Mouse (Mus musculus): Measurements from ENCODE around the gene Rnf19b. TPM values are rescaled to one million over a fixed set of nuclear protein-coding genes. Genes with fewer than 3 reads are reported as not detected.

The Rnf19b gene
- total and polyA plus RNA-seq, 3 experiments, result 75.3 to 104 (median 98.3) TPM

GRCm38 (mm10) chr4:129116703-129117102, 58.6 kb downstream of the Rnf19b start:
- in situ Hi-C loops (cut with MboI; ENCODE audit: low pct_ligation_motif_present, low pct_unique_long_range_greater_than_20kb, low sequenced_read_pairs) (no loop called here), dilution Hi-C loops (cut with MboI; ENCODE audit: extremely low pct_ligation_motif_present, extremely low pct_unique_long_range_greater_than_20kb, low sequenced_read_pairs) (no loop called here)
- no peaks in the 10 kb centered on the region for H3K36me3 ChIP-seq (replicated peaks in 1 of 2; ENCODE audit: control insufficient read depth in 1 of 2, insufficient read depth in 1 of 2, low read length in 1 of 2)
- TF ChIP-seq RAD21 (IDR thresholded peaks at IDR 0.05; ENCODE audit: low read depth, low read length) (no peak), MEF2A (IDR thresholded peaks at IDR 0.05; ENCODE audit: borderline replicate concordance, low read depth, low read length) (no peak), CHD1 (IDR thresholded peaks at IDR 0.05; ENCODE audit: low read depth, low read length) (no peak), EP300 (IDR thresholded peaks at IDR 0.05; ENCODE audit: low read length) (no peak), MAZ (IDR thresholded peaks at IDR 0.05; ENCODE audit: low read depth, low read length) (no peak)
- no peaks in the 10 kb centered on the region for H3K79me2 ChIP-seq (replicated peaks; ENCODE audit: control insufficient read depth, extremely low read depth, insufficient read depth, poor library complexity, severe bottlenecking)
- no peak overlapping the region for H3K4me3 ChIP-seq (replicated peaks in 1 of 3; ENCODE audit: low read depth in 2 of 3, low read length in 2 of 3, poor library complexity in 1 of 3)
- H3K4me2 ChIP-seq (ENCODE audit: insufficient read depth, low read depth, poor library complexity, severe bottlenecking), result no peak overlapping the region
- H3K27me3 ChIP-seq (replicated peaks), result peaks cover 79% of the 10 kb centered on the region
- DNase-seq (ENCODE audit: extremely low read depth), result no peak
- H3K4me1 ChIP-seq (ENCODE audit: control insufficient read depth in 1 of 2, insufficient read depth in 2 of 2), result peaks cover 10 to 16% of the 10 kb centered on the region in 2 experiments
- no peak overlapping the region for H3K27ac ChIP-seq (ENCODE audit: insufficient read depth, low read depth)
- no peak overlapping the region for H3K9ac ChIP-seq (ENCODE audit: insufficient read depth, low read depth)
- peaks cover 10% of the 10 kb centered on the region for H3K9me3 ChIP-seq (replicated peaks; ENCODE audit: low read length)

- peaks cover 88% of the 10 kb centered on the region for H3K27me3 ChIP-seq (replicated peaks)
- no peak overlapping the region for H3K9ac ChIP-seq (ENCODE audit: insufficient read depth, low read depth)
- no peaks in the 10 kb centered on the region for H3K79me2 ChIP-seq (replicated peaks; ENCODE audit: control insufficient read depth, extremely low read depth, insufficient read depth, poor library complexity, severe bottlenecking)
- peak overlapping the region in 1 of 3 experiments; percentile 27 for H3K4me3 ChIP-seq (replicated peaks in 1 of 3; ENCODE audit: low read depth in 2 of 3, low read length in 2 of 3, poor library complexity in 1 of 3)
- H3K27ac ChIP-seq (ENCODE audit: insufficient read depth, low read depth), result no peak overlapping the region
- in situ Hi-C loops (cut with MboI; ENCODE audit: low pct_ligation_motif_present, low pct_unique_long_range_greater_than_20kb, low sequenced_read_pairs) (no loop called here), dilution Hi-C loops (cut with MboI; ENCODE audit: extremely low pct_ligation_motif_present, extremely low pct_unique_long_range_greater_than_20kb, low sequenced_read_pairs) (no loop called here)
- peaks cover 7% of the 10 kb centered on the region for H3K9me3 ChIP-seq (replicated peaks; ENCODE audit: low read length)
- TF ChIP-seq ZNF384 (IDR thresholded peaks at IDR 0.05; ENCODE audit: low read depth, low read length) (peak; percentile 93), CHD2 (IDR thresholded peaks at IDR 0.05; ENCODE audit: low read length) (0 out of 2 replicates have a peak, but pooled peaks have one; percentile 41), GABPA (IDR thresholded peaks at IDR 0.05; ENCODE audit: insufficient replicate concordance, low read depth, low read length) (no peak)
- DNase-seq (ENCODE audit: extremely low read depth), result no peak
- H3K4me2 ChIP-seq (ENCODE audit: insufficient read depth, low read depth, poor library complexity, severe bottlenecking), result peak overlapping the region; percentile 54; the same call in 1 of the 2 replicates
- H3K36me3 ChIP-seq (replicated peaks in 1 of 2; ENCODE audit: control insufficient read depth in 1 of 2, insufficient read depth in 1 of 2, low read length in 1 of 2), result no peaks in the 10 kb centered on the region
- peaks cover 10 to 16% of the 10 kb centered on the region in 2 experiments for H3K4me1 ChIP-seq (ENCODE audit: control insufficient read depth in 1 of 2, insufficient read depth in 2 of 2)
Measured at GRCm38 (mm10) chr4:129117720-129118510, 59.8 kb downstream of the Rnf19b start.

GRCm38 (mm10) chr4:129119708-129120107, 61.6 kb downstream of the Rnf19b start:
- H3K27ac ChIP-seq (ENCODE audit: insufficient read depth, low read depth), result no peak overlapping the region
- no peak overlapping the region for H3K9ac ChIP-seq (ENCODE audit: insufficient read depth, low read depth)
- DNase-seq (ENCODE audit: extremely low read depth), result no peak
- H3K27me3 ChIP-seq (replicated peaks), result peaks cover 91% of the 10 kb centered on the region
- in situ Hi-C loops (cut with MboI; ENCODE audit: low pct_ligation_motif_present, low pct_unique_long_range_greater_than_20kb, low sequenced_read_pairs) (no loop called here), dilution Hi-C loops (cut with MboI; ENCODE audit: extremely low pct_ligation_motif_present, extremely low pct_unique_long_range_greater_than_20kb, low sequenced_read_pairs) (no loop called here)
- no peaks in the 10 kb centered on the region for H3K9me3 ChIP-seq (replicated peaks; ENCODE audit: low read length)
- no peak for TF ChIP-seq BHLHE40 (IDR thresholded peaks at IDR 0.05; ENCODE audit: low read depth, low read length)
- TF ChIP-seq SIN3A (IDR thresholded peaks at IDR 0.05; ENCODE audit: low read length), result no peak
- no peak for TF ChIP-seq ETS1 (conservative IDR thresholded peaks at IDR 0.05; ENCODE audit: low read depth, low read length)
- no peak for TF ChIP-seq PAX5 (IDR thresholded peaks at IDR 0.05; ENCODE audit: low read length)
- no peak for TF ChIP-seq RAD21 (IDR thresholded peaks at IDR 0.05; ENCODE audit: low read depth, low read length)
- TF ChIP-seq SMC3 (IDR thresholded peaks at IDR 0.05; ENCODE audit: low read depth, low read length), result no peak
- no peaks in the 10 kb centered on the region for H3K36me3 ChIP-seq (replicated peaks in 1 of 2; ENCODE audit: control insufficient read depth in 1 of 2, insufficient read depth in 1 of 2, low read length in 1 of 2)
- no peak overlapping the region for H3K4me3 ChIP-seq (replicated peaks in 1 of 3; ENCODE audit: low read depth in 2 of 3, low read length in 2 of 3, poor library complexity in 1 of 3)
- peaks cover 4 to 14% of the 10 kb centered on the region in 2 experiments; a peak in 3 of 4 replicates for H3K4me1 ChIP-seq (ENCODE audit: control insufficient read depth in 1 of 2, insufficient read depth in 2 of 2)
- no peak overlapping the region for H3K4me2 ChIP-seq (ENCODE audit: insufficient read depth, low read depth, poor library complexity, severe bottlenecking)
- H3K79me2 ChIP-seq (replicated peaks; ENCODE audit: control insufficient read depth, extremely low read depth, insufficient read depth, poor library complexity, severe bottlenecking), result no peaks in the 10 kb centered on the region

All from CH12.LX (cell line).